Mouse (Mus musculus): ENCODE results near the gene Lypd6b.

DNA sequence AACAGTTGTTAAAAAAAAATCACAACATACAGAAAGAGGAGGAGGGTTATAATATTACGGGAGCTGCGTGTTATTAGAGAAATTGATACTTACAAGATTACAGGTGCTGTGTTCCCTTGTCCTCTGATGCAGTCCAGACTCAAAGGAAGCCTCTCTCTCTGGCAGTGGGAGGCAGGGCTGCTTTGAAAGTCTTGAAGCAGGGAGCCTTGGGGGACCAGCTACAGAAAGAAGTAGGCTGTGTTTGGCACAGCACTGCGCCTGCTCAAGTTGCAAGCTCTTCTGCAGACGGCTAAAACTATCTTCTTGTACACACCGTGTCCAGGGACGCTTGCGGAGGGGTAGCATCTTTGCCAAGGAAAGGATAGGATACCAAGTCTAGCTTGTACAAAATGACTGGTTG, 51.1 kb downstream of the Lypd6b start:
- TF ChIP-seq CTCF (conservative IDR thresholded peaks at IDR 0.05; ENCODE audit: insufficient read depth, insufficient read length, low read depth, low read length) (no peak), POLR2A (IDR thresholded peaks at IDR 0.05; ENCODE audit: low read depth, low read length) (no peak)

Measured in kidney, adult 2 months (tissue).